ENCODE assay signal across 9 mouse cellular contexts in the genomic region with DNA sequence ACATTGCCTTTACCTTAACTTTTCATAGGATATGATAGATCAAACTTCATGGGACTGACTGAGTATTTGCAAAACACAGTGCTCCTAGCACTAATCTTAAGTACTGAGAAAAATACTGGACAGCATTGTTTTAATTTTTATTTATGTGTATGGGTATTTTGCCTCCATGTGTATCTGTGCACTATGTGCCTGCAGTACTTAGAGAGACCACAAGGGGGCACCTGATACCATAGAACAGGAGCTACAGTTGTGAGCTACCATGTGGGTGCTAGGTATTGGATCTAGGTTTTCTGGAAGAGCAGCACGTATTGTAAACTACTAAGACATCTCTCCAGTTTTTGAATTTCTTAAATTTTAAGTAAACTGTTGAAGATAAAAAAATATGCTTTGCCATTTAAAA.
DNase-seq lines count a peak whose midpoint lies in the region; ATAC-seq and TF ChIP-seq lines count a peak whose summit lies in the region.
"Had no signal": no experiment of that assay in that cellular context is flagged by ENCODE, and none has a peak within 500 bp of the region (broad histone marks: within the 10 kb centered on the region; RNA-seq: fewer than 3 reads in every experiment).

No protein-coding gene starts in this region.

- no peaks in the 10 kb centered on the region for H3K9me3 ChIP-seq in midbrain, embryonic 11.5 days (ENCODE audit: control insufficient read depth, low read length)
- H3K9me3 ChIP-seq in midbrain, embryonic 15.5 days = no peaks in the 10 kb centered on the region
- H3K9me3 ChIP-seq in lung, postnatal 0 days (ENCODE audit: low read length) = no peaks in the 10 kb centered on the region
- H3K9me3 ChIP-seq: heart, embryonic 15.5 days had no signal

- no peaks in the 10 kb centered on the region for H3K4me1 ChIP-seq in midbrain, embryonic 11.5 days (ENCODE audit: control insufficient read depth, insufficient read depth, low read length)
- H3K4me1 ChIP-seq in midbrain, embryonic 15.5 days = no peaks in the 10 kb centered on the region
- H3K4me1 ChIP-seq in lung, postnatal 0 days (ENCODE audit: insufficient read depth, low read depth, low read length) = no peaks in the 10 kb centered on the region
- H3K4me1 ChIP-seq: heart, embryonic 15.5 days had no signal

- H3K4me3 ChIP-seq in midbrain, embryonic 11.5 days (ENCODE audit: low read depth, low read length) = no peak overlapping the region
- H3K4me3 ChIP-seq in midbrain, embryonic 15.5 days = no peak overlapping the region
- no peak overlapping the region for H3K4me3 ChIP-seq in lung, postnatal 0 days (ENCODE audit: low read depth, low read length)
- H3K4me3 ChIP-seq: heart, embryonic 15.5 days had no signal

- peak; percentile 1 for DNase-seq in gastrocnemius, adult 18-20 months (ENCODE audit: low spot score)
- no peak for DNase-seq in gastrocnemius, postnatal 36 days
- DNase-seq in midbrain, embryonic 11.5 days (ENCODE audit: low spot score, missing footprints) = peak; percentile 84
- DNase-seq in c-Kit-positive CD71-positive TER-119-negative erythroid progenitor cells, embryonic 14.5 days (ENCODE audit: low read depth) = peak; percentile 10
- DNase-seq in lung, postnatal 0 days (ENCODE audit: low spot score) = peak; percentile 11
- no peak for DNase-seq in urinary bladder, postnatal 4 days (ENCODE audit: low spot score in 2 of 2)

- no peak overlapping the region for H3K4me2 ChIP-seq in midbrain, embryonic 11.5 days
- H3K4me2 ChIP-seq in midbrain, embryonic 15.5 days = no peak overlapping the region
- H3K4me2 ChIP-seq in lung, postnatal 0 days (replicated peaks; ENCODE audit: low read depth, low read length) = no peak overlapping the region
- H3K4me2 ChIP-seq: heart, embryonic 15.5 days had no signal

- intact Hi-C loops in gastrocnemius, postnatal 36 days (cut with DNase I) = no loop called here

- peak; percentile 65 for TF ChIP-seq CTCF in lung, postnatal 0 days (IDR thresholded peaks at IDR 0.05)

- WGBS in midbrain, embryonic 11.5 days = 86% methylated on average over 1 of the region's 1 CpGs
- 75% methylated on average over 1 of the region's 1 CpGs for WGBS in midbrain, embryonic 15.5 days
- 89% methylated on average over 1 of the region's 1 CpGs for WGBS in lung, postnatal 0 days

- ATAC-seq in midbrain, embryonic 11.5 days (ENCODE audit: low FRiP score) = no peak
- ATAC-seq in midbrain, embryonic 15.5 days (replicated peaks) = no peak
- ATAC-seq in lung, postnatal 0 days = no peak
- ATAC-seq in erythroid progenitor cell, adult 5-6 weeks (replicated peaks; ENCODE audit: low FRiP score, poor library complexity, severe bottlenecking) = no peak

- no peak for TF ChIP-seq EP300 in lung, postnatal 0 days (IDR thresholded peaks at IDR 0.05)

- H3K36me3 ChIP-seq in midbrain, embryonic 11.5 days (ENCODE audit: control insufficient read depth, insufficient read depth, low read length) = no peaks in the 10 kb centered on the region
- no peaks in the 10 kb centered on the region for H3K36me3 ChIP-seq in midbrain, embryonic 15.5 days (replicated peaks)
- H3K36me3 ChIP-seq in lung, postnatal 0 days (ENCODE audit: insufficient read depth, low read length) = no peaks in the 10 kb centered on the region
- H3K36me3 ChIP-seq: heart, embryonic 15.5 days had no signal

- H3K9ac ChIP-seq in midbrain, embryonic 11.5 days (ENCODE audit: low read length) = no peak overlapping the region
- no peak overlapping the region for H3K9ac ChIP-seq in midbrain, embryonic 15.5 days
- no peak overlapping the region for H3K9ac ChIP-seq in lung, postnatal 0 days (replicated peaks; ENCODE audit: low read depth)
- H3K9ac ChIP-seq: heart, embryonic 15.5 days had no signal

- no peak overlapping the region for H3K27ac ChIP-seq in midbrain, embryonic 11.5 days (ENCODE audit: low read depth, low read length)
- H3K27ac ChIP-seq in midbrain, embryonic 15.5 days = no peak overlapping the region
- H3K27ac ChIP-seq in lung, postnatal 0 days (ENCODE audit: low read length) = no peak overlapping the region
- H3K27ac ChIP-seq: heart, embryonic 15.5 days had no signal

- H3K27me3 ChIP-seq in midbrain, embryonic 11.5 days (ENCODE audit: control insufficient read depth, insufficient read depth, low read length) = no peaks in the 10 kb centered on the region
- H3K27me3 ChIP-seq in midbrain, embryonic 15.5 days (replicated peaks) = no peaks in the 10 kb centered on the region
- H3K27me3 ChIP-seq in lung, postnatal 0 days (replicated peaks; ENCODE audit: insufficient read depth, low read length) = no peaks in the 10 kb centered on the region
- H3K27me3 ChIP-seq: heart, embryonic 15.5 days had no signal

Comparison
In these comparisons a context has a peak if more than half of its experiments do, and no peak if none do; other contexts are left out.
1. DNase-seq: peak in gastrocnemius, adult 18-20 months (single experiment), midbrain, embryonic 11.5 days (single experiment), c-Kit-positive CD71-positive TER-119-negative erythroid progenitor cells, embryonic 14.5 days (single experiment) and lung, postnatal 0 days (single experiment); none in gastrocnemius, postnatal 36 days (0 of 2) and urinary bladder, postnatal 4 days (0 of 2).